Mouse (Mus musculus) limb, embryonic 11.5 days (tissue): Measurements from ENCODE around the gene Vps26c. TPM values are rescaled to one million over a fixed set of nuclear protein-coding genes. Genes with fewer than 3 reads are reported as not detected.

ENCODE experiments used
- ATAC-seq: fragments of 200-750 bp; cut with Nextera tagmentation; 2 replicates; pipeline ENCODE4 v1.8.0; 2017; ENCODE audit warnings: low read depth; ENCODE audit not compliant: insufficient number of reproducible peaks, low FRiP score, low TSS enrichment
- DNase-seq: peaks from one replicate; pipeline ENCODE4 v3.0.0-alpha.2; 2015; ENCODE audit warnings: low spot score
- H3K27ac ChIP-seq: fragments of 300-500 bp; sonication (generic); replicated peaks from 2 replicates; pipeline ENCODE4 v1.5.1; 2014; ENCODE audit warnings: low read depth, mild to moderate bottlenecking, low read length
- H3K27me3 ChIP-seq: fragments of 300-500 bp; sonication (generic); 2 replicates; pipeline ENCODE4 v1.6.1; 2014; ENCODE audit warnings: mild to moderate bottlenecking, low read length, mixed read lengths; ENCODE audit not compliant: control insufficient read depth, insufficient read depth
- H3K36me3 ChIP-seq: fragments of 300-500 bp; sonication (generic); 2 replicates; pipeline ENCODE4 v1.6.1; 2014; ENCODE audit warnings: mild to moderate bottlenecking, low read length, moderate library complexity, mixed read lengths; ENCODE audit not compliant: control insufficient read depth, insufficient read depth
- H3K4me1 ChIP-seq: fragments of 300-500 bp; sonication (generic); 2 replicates; pipeline ENCODE4 v1.6.1; 2014; ENCODE audit warnings: low read length, mixed read lengths; ENCODE audit not compliant: control insufficient read depth, insufficient read depth
- H3K4me2 ChIP-seq: fragments of 300-500 bp; sonication (generic); 2 replicates; pipeline ENCODE4 v1.6.1; 2014; ENCODE audit warnings: low read depth, mild to moderate bottlenecking, moderate library complexity; ENCODE audit not compliant: severe bottlenecking
- H3K4me3 ChIP-seq: fragments of 300-500 bp; sonication (generic); 2 replicates; pipeline ENCODE4 v1.5.1; 2014; ENCODE audit warnings: low read depth, low read length
- H3K9ac ChIP-seq: fragments of 300-500 bp; sonication (generic); 2 replicates; pipeline ENCODE4 v1.6.1; 2014; ENCODE audit warnings: mild to moderate bottlenecking, low read length
- H3K9me3 ChIP-seq: fragments of 300-500 bp; sonication (generic); 2 replicates; pipeline ENCODE4 v1.6.1; 2016; ENCODE audit warnings: low read length; ENCODE audit not compliant: control insufficient read depth
- WGBS: fragments of 180-500 bp; shearing (Covaris S2); extraction: QIAGEN DNeasy Blood & Tissue Kit; methylation state at CpG from one replicate; pipeline ENCODE4 v1.1.7; 2014; 5-methylcytosine and 5-hydroxymethylcytosine counted together
- polyA plus RNA-seq: library from polyadenylated mRNA; unstranded; fragments of >200 nt; fragmentation: Nextera tagmentation; extraction: Ambion mirVana; gene quantifications from 2 replicates; pipeline ENCODE4 v1.2.1, GENCODE M21; 2014

Vps26c gene
- 49.3 and 51.7 TPM in 2 replicates for polyA plus RNA-seq

DNA sequence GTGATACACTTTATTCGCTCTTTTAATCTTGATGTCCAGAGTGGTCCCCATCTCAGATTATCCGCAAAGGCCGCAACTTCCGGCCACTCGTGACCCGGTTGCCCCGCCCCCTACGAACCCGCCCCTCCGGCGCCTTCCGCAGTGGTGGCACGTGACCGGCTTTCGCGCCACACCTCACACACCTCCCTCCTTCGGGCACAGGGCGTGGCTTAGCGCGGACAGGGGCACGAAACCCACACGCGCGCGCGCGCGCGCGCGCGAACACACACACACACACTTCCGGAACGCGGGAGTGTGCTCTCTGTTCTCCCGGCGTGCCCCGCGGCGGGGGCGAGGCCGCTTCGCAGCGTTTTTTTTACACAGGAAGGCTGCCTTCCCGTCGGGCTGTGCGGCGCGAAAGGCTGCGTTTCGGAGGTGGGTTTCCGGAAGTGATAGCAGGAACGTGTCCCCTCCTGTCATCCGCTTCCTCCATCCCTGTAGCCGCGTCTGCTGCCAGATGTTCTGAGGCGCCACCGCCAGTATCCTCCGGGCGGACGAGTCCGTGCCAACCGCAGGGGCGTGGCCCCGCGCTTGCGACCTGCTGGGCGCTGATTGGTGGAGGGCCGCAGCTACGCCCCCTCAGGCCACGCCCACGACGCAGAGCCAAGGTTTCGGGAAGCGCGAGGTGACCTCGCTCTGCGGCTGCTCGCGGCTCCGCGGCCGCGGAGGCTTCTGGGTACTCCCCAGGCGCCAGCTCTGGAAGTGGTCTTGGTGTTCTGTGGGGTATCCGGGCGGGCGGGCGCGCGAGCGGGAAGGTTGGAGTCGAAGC lies at the start of gene Vps26c:
TSS of gene Vps26c (minus strand) at position 487 of the 808 bp plus-strand sequence.
- H3K9ac ChIP-seq: peak within 1 kb of the TSS; percentile 82
- H3K27me3 ChIP-seq: no peaks in the 10 kb centered on the region
- peak within 1 kb of the TSS; percentile 67 for H3K4me2 ChIP-seq
- DNase-seq (peak; percentile 97), ATAC-seq (peak; percentile 93)
- H3K4me3 ChIP-seq: peak within 1 kb of the TSS; percentile 80
- H3K9me3 ChIP-seq: no peaks in the 10 kb centered on the region
- H3K4me1 ChIP-seq: peaks cover 6% of the 10 kb centered on the region
- H3K36me3 ChIP-seq: no peaks in the 10 kb centered on the region
- H3K27ac ChIP-seq: peak within 1 kb of the TSS; percentile 90
- under 1% methylated on average over 92 of the region's 93 CpGs for WGBS

DNA sequence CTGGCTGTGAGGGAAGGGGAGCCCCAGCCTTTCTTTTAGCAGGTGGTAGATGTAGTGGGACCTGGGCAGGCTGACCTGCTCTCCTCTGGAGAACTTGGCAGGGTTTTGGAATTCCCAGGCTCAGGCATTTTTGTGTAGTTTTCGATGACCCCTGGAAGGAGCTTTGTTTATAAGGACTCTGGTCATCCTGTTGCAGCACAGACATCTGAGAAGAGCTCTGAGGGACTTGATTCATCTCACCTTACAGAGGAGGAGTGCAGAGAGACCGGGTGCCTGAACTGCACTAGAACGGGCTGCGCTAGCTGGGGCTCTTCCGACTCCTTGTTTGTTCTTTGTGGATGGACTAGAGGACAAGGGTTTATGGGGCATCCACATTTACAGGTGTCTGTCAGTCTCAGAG lies 49.1 kb upstream of the Vps26c start:
- Histone ChIP-seq H3K36me3 (0 out of 2 replicates have a peak, but pooled peaks cover 3% of the 10 kb centered on the region), H3K9ac (no peak overlapping the region), H3K4me2 (no peak overlapping the region), H3K27ac (no peak overlapping the region), H3K9me3 (no peaks in the 10 kb centered on the region), H3K4me3 (no peak overlapping the region), H3K4me1 (peaks cover 13% of the 10 kb centered on the region; the same call in 1 of the 2 replicates), H3K27me3 (no peaks in the 10 kb centered on the region)
- DNase-seq: no peak
- ATAC-seq: no peak
- 71% methylated on average over 5 of the region's 5 CpGs for WGBS

DNA sequence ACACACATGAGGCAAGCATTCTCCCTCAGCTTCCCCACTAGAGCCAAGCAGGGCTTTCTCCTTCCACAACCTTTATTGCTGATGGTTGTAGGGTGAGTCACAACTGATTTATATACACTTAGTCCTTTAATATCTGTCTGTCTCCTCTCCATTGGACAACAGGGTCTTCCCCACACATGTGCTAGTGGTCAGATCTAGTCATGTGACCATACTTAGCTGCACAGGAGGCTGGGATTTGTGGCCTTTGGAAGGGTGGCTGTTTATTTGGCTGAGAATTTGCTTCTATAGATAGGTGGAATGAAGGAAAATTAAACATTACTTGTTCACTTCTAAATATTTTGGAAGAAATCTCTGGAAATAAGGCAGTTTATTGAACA lies 48.1 kb upstream of the Vps26c start:
- 0 out of 2 replicates have a peak, but pooled peaks cover 3% of the 10 kb centered on the region for H3K36me3 ChIP-seq
- H3K4me1 ChIP-seq: peaks cover 12% of the 10 kb centered on the region; the same call in 1 of the 2 replicates
- no peak for DNase-seq
- H3K9ac ChIP-seq: no peak overlapping the region
- H3K9me3 ChIP-seq: no peaks in the 10 kb centered on the region
- no peak overlapping the region for H3K27ac ChIP-seq
- no peak for ATAC-seq
- no peak overlapping the region for H3K4me2 ChIP-seq
- H3K4me3 ChIP-seq: no peak overlapping the region
- H3K27me3 ChIP-seq: no peaks in the 10 kb centered on the region

GRCm38 (mm10) chr16:94574025-94574717 lies 47.5 kb upstream of the Vps26c start:
- DNase-seq (no peak), ATAC-seq (no peak)
- no peaks in the 10 kb centered on the region for H3K27me3 ChIP-seq
- no peak overlapping the region for H3K9ac ChIP-seq
- H3K27ac ChIP-seq: no peak overlapping the region
- H3K36me3 ChIP-seq: 0 out of 2 replicates have a peak, but pooled peaks cover 3% of the 10 kb centered on the region
- no peak overlapping the region for H3K4me3 ChIP-seq
- WGBS: 88% methylated on average over 3 of the region's 3 CpGs
- no peaks in the 10 kb centered on the region for H3K9me3 ChIP-seq
- H3K4me1 ChIP-seq: peaks cover 12% of the 10 kb centered on the region; the same call in 1 of the 2 replicates
- H3K4me2 ChIP-seq: no peak overlapping the region

GRCm38 (mm10) chr16:94572422-94572821 lies 45.8 kb upstream of the Vps26c start:
- Histone ChIP-seq H3K4me3 (no peak overlapping the region), H3K9ac (no peak overlapping the region), H3K9me3 (no peaks in the 10 kb centered on the region), H3K4me1 (peaks cover 9% of the 10 kb centered on the region; the same call in 1 of the 2 replicates), H3K4me2 (no peak overlapping the region), H3K27ac (no peak overlapping the region), H3K27me3 (no peaks in the 10 kb centered on the region), H3K36me3 (0 out of 2 replicates have a peak, but pooled peaks cover 3% of the 10 kb centered on the region)
- WGBS: 62% methylated on average over 2 of the region's 2 CpGs
- DNase-seq (no peak), ATAC-seq (no peak)

- no peak for ATAC-seq
- 31% methylated on average over 10 of the region's 10 CpGs for WGBS
- peak overlapping the region; percentile 65 for H3K4me2 ChIP-seq
Measured at GRCm38 (mm10) chr16:94571111-94571993, 44.7 kb upstream of the Vps26c start.

DNA sequence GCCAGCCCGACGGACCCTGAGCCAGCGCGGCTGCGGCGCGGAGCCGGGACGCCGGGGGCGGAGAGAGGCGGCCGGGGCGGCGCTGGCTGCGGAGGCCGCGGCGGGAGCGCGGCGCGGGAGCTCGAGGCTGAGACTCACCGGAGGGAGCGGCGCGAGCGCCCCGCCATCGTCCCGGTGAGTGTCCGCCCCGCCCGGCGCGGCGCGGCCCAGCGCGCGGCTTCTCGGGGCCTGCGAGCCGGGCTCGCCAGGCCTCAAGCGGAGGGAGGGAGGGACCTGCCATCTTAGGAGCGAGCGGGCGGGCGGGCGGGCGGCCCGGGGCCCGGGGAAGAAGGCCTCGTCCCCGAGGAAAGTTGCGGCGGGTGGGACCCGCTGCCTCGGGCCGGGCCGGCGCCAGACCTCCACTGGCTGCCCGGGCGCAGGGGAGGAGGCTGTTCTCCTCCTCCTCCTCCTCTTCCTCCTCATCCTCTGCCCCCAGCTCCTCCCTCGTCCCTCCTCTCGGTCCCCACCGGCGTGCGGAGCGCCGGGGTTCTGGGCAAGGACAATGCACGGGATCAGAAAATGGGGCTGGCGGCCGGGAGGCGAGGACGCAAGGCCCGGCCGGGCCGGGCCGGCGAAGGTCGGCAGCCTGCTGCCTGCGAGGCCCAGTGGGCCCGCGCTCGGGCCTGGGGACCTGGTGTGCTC lies 43.9 kb upstream of the Vps26c start:
- H3K9me3 ChIP-seq: no peaks in the 10 kb centered on the region
- 0% methylated on average over 30 of the region's 88 CpGs for WGBS
- H3K4me3 ChIP-seq: peak overlapping the region; percentile 99
- H3K4me1 ChIP-seq: peaks cover 4% of the 10 kb centered on the region; the same call in 1 of the 2 replicates
- peak overlapping the region; percentile 100 for H3K27ac ChIP-seq
- peak overlapping the region; percentile 99 for H3K9ac ChIP-seq
- H3K36me3 ChIP-seq: 0 out of 2 replicates have a peak, but pooled peaks cover under 1% of the 10 kb centered on the region
- H3K27me3 ChIP-seq: no peaks in the 10 kb centered on the region
- peak overlapping the region; percentile 65 for H3K4me2 ChIP-seq
- ATAC-seq (no peak), DNase-seq (peak; percentile 57)

More at GRCm38 (mm10) chr16:94571111-94571993, 44.7 kb upstream of the Vps26c start:
- Histone ChIP-seq H3K27me3 (no peaks in the 10 kb centered on the region), H3K4me3 (peak overlapping the region; percentile 99), H3K9ac (peak overlapping the region; percentile 99), H3K9me3 (no peaks in the 10 kb centered on the region), H3K4me1 (peaks cover 9% of the 10 kb centered on the region; the same call in 1 of the 2 replicates), H3K27ac (peak overlapping the region; percentile 100), H3K36me3 (0 out of 2 replicates have a peak, but pooled peaks cover 3% of the 10 kb centered on the region)
- DNase-seq: no peak
